8 mouse cellular contexts compared by ENCODE assay signal in genomic region chr11:12578999-12579576, GRCm38 (mm10).
DNase-seq lines count a peak whose midpoint lies in the region; ATAC-seq lines count a peak whose summit lies in the region.

No protein-coding gene starts in this region.

- no peak for ATAC-seq in CD4-positive, CD25-positive, alpha-beta regulatory T cell, adult 4 months

- peak; percentile 21 for DNase-seq in ovary, postnatal 10 days (ENCODE audit: low spot score)
- DNase-seq in ovary, adult 18-20 months (ENCODE audit: low spot score): no peak
- DNase-seq in cerebellum, postnatal 36 days: peak; percentile 5 to 17
- peak; percentile 48 to 77 for DNase-seq in frontal cortex, postnatal 14 days (ENCODE audit: low spot score in 2 of 2)
- DNase-seq in left cerebral cortex, adult 9 months (ENCODE audit: low spot score in 2 of 2): peak; percentile 19 to 72
- DNase-seq in neural tube, embryonic 10.5 days (ENCODE audit: extremely low spot score, low spot score): peak; percentile 57
- no peak for DNase-seq in spleen, postnatal 4 days (ENCODE audit: low spot score in 2 of 2)

Comparison
In these comparisons a context has a peak if more than half of its experiments do, and no peak if none do; other contexts are left out.
1. DNase-seq: peak in ovary, postnatal 10 days (single experiment), cerebellum, postnatal 36 days (2 of 2), frontal cortex, postnatal 14 days (2 of 2), left cerebral cortex, adult 9 months (2 of 2) and neural tube, embryonic 10.5 days (single experiment); none in ovary, adult 18-20 months (single experiment) and spleen, postnatal 4 days (0 of 2).